Mouse (Mus musculus): Measurements from ENCODE around the gene Lama4.

Gene Lama4

DNA sequence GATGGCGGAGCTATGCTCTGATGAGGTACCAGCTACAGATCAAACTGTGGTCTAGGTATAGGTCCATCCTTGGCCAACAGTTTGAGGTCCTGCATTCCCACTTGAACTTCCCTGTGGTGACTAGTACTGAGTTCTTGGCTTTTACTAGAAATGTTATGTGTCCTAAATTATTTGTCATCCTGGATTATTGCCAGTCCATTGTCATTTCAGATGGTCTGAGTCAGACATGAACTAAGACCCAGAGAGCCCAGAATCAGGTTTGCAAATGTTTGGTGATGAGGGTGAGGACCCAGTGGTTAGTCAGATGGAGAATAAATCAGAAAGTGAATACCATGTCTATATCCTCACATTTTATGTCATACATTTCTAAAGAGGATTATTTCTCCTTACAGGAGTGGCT lies 192.0 kb downstream of the Lama4 start:
- peak; percentile 10 for DNase-seq (ENCODE audit: low read depth)

DNA sequence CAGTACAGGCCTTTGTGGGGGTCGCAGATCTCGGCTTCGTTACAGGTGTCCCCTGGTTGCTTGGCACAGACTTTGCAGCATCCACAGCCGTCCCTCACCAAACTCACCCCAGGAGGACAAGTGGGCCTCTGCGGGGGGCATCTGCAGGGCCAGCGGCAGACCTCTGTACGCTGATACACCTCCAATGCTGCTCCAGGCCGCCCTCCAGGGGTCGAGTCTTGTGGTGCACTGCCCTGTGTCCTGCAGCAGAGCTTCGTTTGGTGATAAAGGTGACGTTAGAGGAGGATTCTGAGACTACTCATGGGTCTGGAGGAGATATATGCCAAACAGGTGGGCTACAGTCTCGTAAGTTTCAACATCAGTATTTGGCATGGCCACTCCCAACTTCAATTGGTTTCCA lies 193.0 kb downstream of the Lama4 start:
- DNase-seq (ENCODE audit: low read depth), result no peak
